Mouse (Mus musculus) lung, embryonic 14.5 days (tissue): ENCODE measurements around the gene Lars2. TPM values are rescaled to one million over a fixed set of nuclear protein-coding genes. Genes with fewer than 3 reads are reported as not detected.

Experiments
- ATAC-seq: fragments of 200-750 bp; cut with Nextera tagmentation; 2 replicates; pipeline ENCODE4 v1.8.0; 2017; ENCODE audit warnings: mild to moderate bottlenecking, moderate TSS enrichment, moderate library complexity; ENCODE audit not compliant: insufficient read depth
- DNase-seq: peaks from one replicate; pipeline ENCODE4 v3.0.0-alpha.2; 2015
- H3K27ac ChIP-seq: fragments of 300-500 bp; sonication (generic); 2 replicates; pipeline ENCODE4 v1.5.1; 2014; ENCODE audit warnings: low read depth, mild to moderate bottlenecking, moderate library complexity
- H3K27me3 ChIP-seq: fragments of 300-500 bp; sonication (generic); 2 replicates; pipeline ENCODE4 v1.6.1; 2014; ENCODE audit warnings: low read length, control low read depth; ENCODE audit not compliant: insufficient read depth
- H3K36me3 ChIP-seq: fragments of 300-500 bp; sonication (generic); 2 replicates; pipeline ENCODE4 v1.6.1; 2014; ENCODE audit warnings: control low read depth; ENCODE audit not compliant: insufficient read depth
- H3K4me1 ChIP-seq: fragments of 300-500 bp; sonication (generic); 2 replicates; pipeline ENCODE4 v1.6.1; 2014; ENCODE audit warnings: antibody characterized with exemption, control low read depth; ENCODE audit not compliant: insufficient read depth
- H3K4me2 ChIP-seq: fragments of 300-500 bp; sonication (generic); 2 replicates; pipeline ENCODE4 v1.6.1; 2014; ENCODE audit warnings: mild to moderate bottlenecking
- H3K4me3 ChIP-seq: fragments of 300-500 bp; sonication (generic); 2 replicates; pipeline ENCODE4 v1.5.1; 2014; ENCODE audit warnings: low read depth, low read length
- H3K9ac ChIP-seq: fragments of 300-500 bp; sonication (generic); 2 replicates; pipeline ENCODE4 v1.6.1; 2014
- H3K9me3 ChIP-seq: fragments of 300-500 bp; sonication (generic); 2 replicates; pipeline ENCODE4 v1.6.1; 2016; ENCODE audit warnings: low read depth, low read length, control low read depth
- CTCF ChIP-seq: IDR thresholded peaks from 2 replicates; pipeline ENCODE4 v1.5.1; 2016; ENCODE audit warnings: antibody characterized with exemption, low read depth
- WGBS: fragments of 180-500 bp; shearing (Covaris S2); extraction: QIAGEN DNeasy Blood & Tissue Kit; methylation state at CpG from one replicate; pipeline ENCODE4 v1.1.7; 2014; 5-methylcytosine and 5-hydroxymethylcytosine counted together
- polyA plus RNA-seq: library from polyadenylated mRNA; unstranded; fragments of >200 nt; fragmentation: Nextera tagmentation; extraction: Ambion mirVana; gene quantifications from 2 replicates; pipeline ENCODE4 v1.2.1, GENCODE M21; 2014

Gene Lars2
- polyA plus RNA-seq, 1 experiment from 2014 or later, result 1,263 TPM

- Histone ChIP-seq H3K4me3 (peak overlapping the region; percentile 70), H3K36me3 (peaks cover 19% of the 10 kb centered on the region; the same call in 1 of the 2 replicates), H3K9me3 (no peaks in the 10 kb centered on the region), H3K27ac (peak overlapping the region; percentile 70), H3K4me2 (peak overlapping the region; percentile 98), H3K4me1 (peaks cover 31% of the 10 kb centered on the region), H3K9ac (peak overlapping the region; percentile 28; the same call in 1 of the 2 replicates), H3K27me3 (no peaks in the 10 kb centered on the region)
- DNase-seq (no peak), ATAC-seq (peak; percentile 79)
- under 1% methylated on average over 28 of the region's 29 CpGs for WGBS
- TF ChIP-seq CTCF, result peak; percentile 62
Observed at GRCm38 (mm10) chr9:123478031-123478585, 111.4 kb downstream of the Lars2 start.

- no peak for TF ChIP-seq CTCF
- H3K36me3 ChIP-seq, result peaks cover 21% of the 10 kb centered on the region
- DNase-seq (peak; percentile 83), ATAC-seq (peak; percentile 87)
- peaks cover 31% of the 10 kb centered on the region for H3K4me1 ChIP-seq
- peak within 1 kb of the TSS; percentile 90 for H3K27ac ChIP-seq
- H3K27me3 ChIP-seq, result no peaks in the 10 kb centered on the region
- peak within 1 kb of the TSS; percentile 70 for H3K4me3 ChIP-seq
- peak within 1 kb of the TSS; percentile 98 for H3K4me2 ChIP-seq
- no peaks in the 10 kb centered on the region for H3K9me3 ChIP-seq
- H3K9ac ChIP-seq, result peak within 1 kb of the TSS; percentile 76
- WGBS, result under 1% methylated on average over 44 of the region's 57 CpGs
Observed at GRCm38 (mm10) chr9:123478586-123479195, 112.0 kb downstream of the Lars2 start, which contains the start of gene Limd1. Gene Limd1, plus strand, starts transcription at chr9:123478706.

GRCm38 (mm10) chr9:123479196-123479669, 112.5 kb downstream of the Lars2 start:
- no peaks in the 10 kb centered on the region for H3K27me3 ChIP-seq
- peak; percentile 50 for DNase-seq
- no peaks in the 10 kb centered on the region for H3K9me3 ChIP-seq
- H3K4me2 ChIP-seq, result peak overlapping the region; percentile 98
- H3K4me1 ChIP-seq, result peaks cover 31% of the 10 kb centered on the region
- peaks cover 27% of the 10 kb centered on the region for H3K36me3 ChIP-seq
- ATAC-seq, result peak; percentile 26
- TF ChIP-seq CTCF, result no peak
- H3K4me3 ChIP-seq, result peak overlapping the region; percentile 70
- H3K9ac ChIP-seq, result peak overlapping the region; percentile 76
- WGBS, result 7% methylated on average over 17 of the region's 17 CpGs
- peak overlapping the region; percentile 90 for H3K27ac ChIP-seq

GRCm38 (mm10) chr9:123479876-123480252, 113.1 kb downstream of the Lars2 start:
- H3K9ac ChIP-seq, result peak overlapping the region; percentile 76
- DNase-seq (no peak), ATAC-seq (no peak)
- H3K36me3 ChIP-seq, result peaks cover 33% of the 10 kb centered on the region
- H3K27ac ChIP-seq, result peak overlapping the region; percentile 90; the same call in 1 of the 2 replicates
- H3K4me2 ChIP-seq, result peak overlapping the region; percentile 98
- H3K27me3 ChIP-seq, result no peaks in the 10 kb centered on the region
- TF ChIP-seq CTCF, result no peak
- WGBS, result 72% methylated on average over 8 of the region's 8 CpGs
- no peaks in the 10 kb centered on the region for H3K9me3 ChIP-seq
- peaks cover 31% of the 10 kb centered on the region for H3K4me1 ChIP-seq
- peak overlapping the region; percentile 70 for H3K4me3 ChIP-seq

GRCm38 (mm10) chr9:123480253-123480921, 113.7 kb downstream of the Lars2 start:
- H3K9me3 ChIP-seq, result no peaks in the 10 kb centered on the region
- peaks cover 31% of the 10 kb centered on the region for H3K4me1 ChIP-seq
- H3K4me2 ChIP-seq, result peak overlapping the region; percentile 98
- peak overlapping the region; percentile 90; the same call in 1 of the 2 replicates for H3K27ac ChIP-seq
- H3K27me3 ChIP-seq, result no peaks in the 10 kb centered on the region
- ATAC-seq (no peak), DNase-seq (peak; percentile 68)
- H3K9ac ChIP-seq, result peak overlapping the region; percentile 76
- no peak for TF ChIP-seq CTCF
- WGBS, result 46% methylated on average over 18 of the region's 18 CpGs
- H3K36me3 ChIP-seq, result peaks cover 36% of the 10 kb centered on the region
- H3K4me3 ChIP-seq, result peak overlapping the region; percentile 70

- Histone ChIP-seq H3K4me1 (peaks cover 31% of the 10 kb centered on the region), H3K9ac (peak overlapping the region; percentile 76), H3K36me3 (peaks cover 43% of the 10 kb centered on the region), H3K4me2 (peak overlapping the region; percentile 98), H3K27ac (no peak overlapping the region), H3K4me3 (peak overlapping the region; percentile 70), H3K27me3 (no peaks in the 10 kb centered on the region), H3K9me3 (no peaks in the 10 kb centered on the region)
- 24% methylated on average over 7 of the region's 7 CpGs for WGBS
- TF ChIP-seq CTCF, result no peak
- no peak for ATAC-seq
- DNase-seq, result no peak
Observed at GRCm38 (mm10) chr9:123481136-123481535, 114.4 kb downstream of the Lars2 start.

- no peak overlapping the region for H3K27ac ChIP-seq
- peak overlapping the region; percentile 98; the same call in 1 of the 2 replicates for H3K4me2 ChIP-seq
- H3K4me1 ChIP-seq, result peaks cover 34% of the 10 kb centered on the region
- no peak for DNase-seq
- peaks cover 59% of the 10 kb centered on the region for H3K36me3 ChIP-seq
- TF ChIP-seq CTCF, result no peak
- H3K9ac ChIP-seq, result no peak overlapping the region
- H3K9me3 ChIP-seq, result no peaks in the 10 kb centered on the region
- ATAC-seq, result no peak
- H3K27me3 ChIP-seq, result no peaks in the 10 kb centered on the region
- WGBS, result 85% methylated on average over 1 of the region's 1 CpGs
- H3K4me3 ChIP-seq, result no peak overlapping the region
Observed at GRCm38 (mm10) chr9:123483598-123483997, 116.9 kb downstream of the Lars2 start.
